Mouse (Mus musculus) embryo, embryonic 10.5 days (tissue): ENCODE measurements around the gene H2afv.
"Not testable (repeated sequence)": the region's sequence is repeated elsewhere in the genome, so short reads cannot be mapped to it uniquely, and the experiment has no call there.

Source experiments
- DNase-seq: peaks from one replicate; pipeline ENCODE4 v3.0.0-alpha.2; 2015; ENCODE audit warnings: low spot score

Gene H2afv

GRCm38 (mm10) chr11:6468541-6468940 lies 24.3 kb upstream of the H2afv start:
- DNase-seq: no peak

- DNase-seq: peak; percentile 91
Observed at GRCm38 (mm10) chr11:6465122-6465521, 20.9 kb upstream of the H2afv start.

- DNase-seq: no peak
Observed at GRCm38 (mm10) chr11:6463159-6463837, 19.1 kb upstream of the H2afv start.

- DNase-seq: no peak
Observed at GRCm38 (mm10) chr11:6456083-6456482, 11.8 kb upstream of the H2afv start.

- DNase-seq: not testable (repeated sequence)
Observed at GRCm38 (mm10) chr11:6448155-6448554, 3.9 kb upstream of the H2afv start.

GRCm38 (mm10) chr11:6447493-6447892 lies 3.2 kb upstream of the H2afv start:
- DNase-seq: no peak

- DNase-seq: no peak
Observed at GRCm38 (mm10) chr11:6445951-6446350, 1.7 kb upstream of the H2afv start.

- no peak for DNase-seq
Observed at GRCm38 (mm10) chr11:6445441-6445840, 1.2 kb upstream of the H2afv start.

GRCm38 (mm10) chr11:6443727-6444076 lies 541 bp downstream of the H2afv start:
- no peak for DNase-seq

- peak; percentile 28 for DNase-seq
Observed at GRCm38 (mm10) chr11:6443102-6443501, 1.1 kb downstream of the H2afv start.

- no peak for DNase-seq
Observed at GRCm38 (mm10) chr11:6442566-6442965, 1.7 kb downstream of the H2afv start.

- no peak for DNase-seq
Observed at GRCm38 (mm10) chr11:6440171-6440570, 4.1 kb downstream of the H2afv start.

- no peak for DNase-seq
Observed at GRCm38 (mm10) chr11:6437667-6438066, 6.6 kb downstream of the H2afv start.

GRCm38 (mm10) chr11:6436442-6436841 lies 7.8 kb downstream of the H2afv start:
- DNase-seq: peak; percentile 60

- no peak for DNase-seq
Observed at GRCm38 (mm10) chr11:6430186-6430585, 14.1 kb downstream of the H2afv start.

GRCm38 (mm10) chr11:6420722-6421350 lies 23.4 kb downstream of the H2afv start:
- no peak for DNase-seq

- DNase-seq: no peak
Observed at GRCm38 (mm10) chr11:6420283-6420703, 23.9 kb downstream of the H2afv start.

- peak; percentile 14 for DNase-seq
Observed at GRCm38 (mm10) chr11:6419156-6419555, 25.1 kb downstream of the H2afv start.

- no peak for DNase-seq
Observed at GRCm38 (mm10) chr11:6418751-6419150, 25.5 kb downstream of the H2afv start.

GRCm38 (mm10) chr11:6417490-6417889 lies 26.8 kb downstream of the H2afv start:
- no peak for DNase-seq

GRCm38 (mm10) chr11:6417069-6417468 lies 27.2 kb downstream of the H2afv start:
- DNase-seq: no peak

- DNase-seq: peak; percentile 82
Observed at GRCm38 (mm10) chr11:6416405-6417034, 27.7 kb downstream of the H2afv start.
